Mouse (Mus musculus): ENCODE results near the gene Ssh1.

Gene Ssh1

GRCm38 (mm10) chr5:113993031-113993486 lies 635 bp downstream of the Ssh1 start:
- peak; percentile 72 for DNase-seq (ENCODE audit: extremely low read depth, insufficient read length, low spot score)

GRCm38 (mm10) chr5:113992339-113992831 lies 1.3 kb downstream of the Ssh1 start:
- DNase-seq (ENCODE audit: extremely low read depth, insufficient read length, low spot score), result peak; percentile 30

GRCm38 (mm10) chr5:113991141-113991540 lies 2.6 kb downstream of the Ssh1 start:
- DNase-seq (ENCODE audit: extremely low read depth, insufficient read length, low spot score), result peak; percentile 65

GRCm38 (mm10) chr5:113990593-113990992 lies 3.1 kb downstream of the Ssh1 start:
- DNase-seq (ENCODE audit: extremely low read depth, insufficient read length, low spot score), result no peak

GRCm38 (mm10) chr5:113989437-113990024 lies 4.2 kb downstream of the Ssh1 start:
- DNase-seq (ENCODE audit: extremely low read depth, insufficient read length, low spot score), result peak; percentile 55

GRCm38 (mm10) chr5:113986182-113986961 lies 7.3 kb downstream of the Ssh1 start:
- DNase-seq (ENCODE audit: extremely low read depth, insufficient read length, low spot score), result no peak

GRCm38 (mm10) chr5:113985737-113986136 lies 8.0 kb downstream of the Ssh1 start:
- DNase-seq (ENCODE audit: extremely low read depth, insufficient read length, low spot score), result no peak

- DNase-seq (ENCODE audit: extremely low read depth, insufficient read length, low spot score), result no peak
Measured at GRCm38 (mm10) chr5:113984025-113984740, 9.5 kb downstream of the Ssh1 start.

GRCm38 (mm10) chr5:113983541-113983940 lies 10.2 kb downstream of the Ssh1 start:
- DNase-seq (ENCODE audit: extremely low read depth, insufficient read length, low spot score), result no peak

GRCm38 (mm10) chr5:113981843-113982242 lies 11.9 kb downstream of the Ssh1 start:
- DNase-seq (ENCODE audit: extremely low read depth, insufficient read length, low spot score), result no peak

- DNase-seq (ENCODE audit: extremely low read depth, insufficient read length, low spot score), result no peak
Measured at GRCm38 (mm10) chr5:113981171-113981570, 12.5 kb downstream of the Ssh1 start.

GRCm38 (mm10) chr5:113980511-113980910 lies 13.2 kb downstream of the Ssh1 start:
- DNase-seq (ENCODE audit: extremely low read depth, insufficient read length, low spot score), result no peak

GRCm38 (mm10) chr5:113977309-113977708 lies 16.4 kb downstream of the Ssh1 start:
- no peak for DNase-seq (ENCODE audit: extremely low read depth, insufficient read length, low spot score)

- no peak for DNase-seq (ENCODE audit: extremely low read depth, insufficient read length, low spot score)
Measured at GRCm38 (mm10) chr5:113976597-113976996, 17.1 kb downstream of the Ssh1 start.

- peak; percentile 85 for DNase-seq (ENCODE audit: extremely low read depth, insufficient read length, low spot score)
Measured at GRCm38 (mm10) chr5:113975538-113976215, 18.0 kb downstream of the Ssh1 start.

- DNase-seq (ENCODE audit: extremely low read depth, insufficient read length, low spot score), result no peak
Measured at GRCm38 (mm10) chr5:113974576-113974975, 19.1 kb downstream of the Ssh1 start.

- no peak for DNase-seq (ENCODE audit: extremely low read depth, insufficient read length, low spot score)
Measured at GRCm38 (mm10) chr5:113973790-113974189, 19.9 kb downstream of the Ssh1 start.

- no peak for DNase-seq (ENCODE audit: extremely low read depth, insufficient read length, low spot score)
Measured at GRCm38 (mm10) chr5:113972589-113973515, 20.8 kb downstream of the Ssh1 start.

GRCm38 (mm10) chr5:113971434-113971960 lies 22.2 kb downstream of the Ssh1 start:
- DNase-seq (ENCODE audit: extremely low read depth, insufficient read length, low spot score), result no peak

Measured in 3134 (cell line).